Mouse (Mus musculus): ENCODE data around the gene 3830417A13Rik.

3830417A13Rik gene

DNA sequence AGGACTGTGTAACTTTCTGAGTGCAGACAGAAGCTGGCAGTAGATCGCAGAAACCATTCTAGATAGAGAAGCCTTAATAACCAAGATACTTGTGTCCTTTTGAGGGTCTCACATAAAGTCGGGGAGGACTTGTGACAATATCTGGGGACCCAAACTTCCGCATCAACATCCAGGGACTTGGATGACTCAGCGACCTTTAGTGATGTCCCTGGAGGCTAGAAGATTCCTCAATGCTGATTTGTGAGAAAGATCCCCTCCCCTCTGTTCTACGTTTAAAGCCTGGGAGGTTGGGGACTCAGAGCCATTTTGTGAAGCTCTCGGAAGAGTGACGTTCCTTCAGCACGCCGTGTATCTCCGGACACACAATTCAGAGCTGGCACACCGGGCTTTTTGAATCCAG lies at the start of gene 3830417A13Rik:
3830417A13Rik (plus strand) TSS at position 301 of the 400 bp plus-strand sequence.
- no peak for DNase-seq

DNA sequence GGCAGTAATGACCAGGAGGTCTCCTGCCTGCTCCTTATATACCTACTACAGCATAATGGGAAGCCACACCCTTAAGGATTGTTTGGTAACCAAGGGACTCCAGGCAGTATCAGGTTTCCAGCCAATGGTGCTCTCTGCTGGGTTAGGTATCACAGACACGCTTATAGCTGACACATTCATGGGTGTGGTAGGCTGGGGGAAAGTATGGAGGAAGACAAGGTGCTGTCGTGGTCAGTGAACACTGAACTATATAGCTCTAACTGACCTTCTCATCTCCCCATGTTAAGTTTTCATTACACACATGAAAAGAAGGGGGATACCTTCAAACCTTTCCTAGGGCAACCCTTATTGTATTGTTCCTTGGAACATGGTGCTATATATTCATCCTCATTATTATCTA lies 21.2 kb upstream of the 3830417A13Rik start, which contains the start of gene Gm6760:
Gm6760 (minus strand) TSS at position 101 of the 400 bp plus-strand sequence.
- DNase-seq = no peak

DNA sequence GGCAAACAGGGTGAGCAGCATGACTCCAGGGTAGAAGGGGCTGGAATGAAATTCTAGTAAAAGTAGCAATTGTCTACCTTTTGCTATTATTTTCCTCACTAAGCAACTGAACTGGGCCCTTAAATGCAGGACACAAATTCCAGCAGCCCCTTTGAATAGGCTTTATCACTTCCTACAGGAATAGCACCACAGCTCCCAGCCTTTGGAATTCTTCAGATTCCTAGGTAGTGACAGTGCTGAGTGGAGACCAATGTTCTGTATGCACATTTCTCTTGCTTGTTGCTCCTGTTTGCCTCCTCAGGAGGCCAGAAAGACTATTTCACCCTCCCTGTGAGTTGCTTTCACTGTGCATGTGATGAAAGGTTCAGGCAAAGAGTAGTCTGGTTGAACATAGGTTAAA lies 7.9 kb downstream of the 3830417A13Rik start:
- no peak for DNase-seq

Measured in B cell, adult 2 months (primary cell).